Mouse (Mus musculus) spleen, adult 2 months (tissue): ENCODE data around the gene Agap1.

ENCODE experiments used
- CTCF ChIP-seq: fragments of 200-500 bp; IDR thresholded peaks from 2 replicates; pipeline ENCODE4 v1.5.1; 2011; ENCODE audit warnings: mild to moderate bottlenecking, inconsistent platforms; ENCODE audit not compliant: insufficient read depth, insufficient read length, insufficient replicate concordance; ENCODE audit errors: extremely low read depth
- POLR2A ChIP-seq: fragments of 200-500 bp; IDR thresholded peaks from 2 replicates; pipeline ENCODE4 v1.6.1; 2011; ENCODE audit warnings: low read depth, low read length, inconsistent platforms

DNA sequence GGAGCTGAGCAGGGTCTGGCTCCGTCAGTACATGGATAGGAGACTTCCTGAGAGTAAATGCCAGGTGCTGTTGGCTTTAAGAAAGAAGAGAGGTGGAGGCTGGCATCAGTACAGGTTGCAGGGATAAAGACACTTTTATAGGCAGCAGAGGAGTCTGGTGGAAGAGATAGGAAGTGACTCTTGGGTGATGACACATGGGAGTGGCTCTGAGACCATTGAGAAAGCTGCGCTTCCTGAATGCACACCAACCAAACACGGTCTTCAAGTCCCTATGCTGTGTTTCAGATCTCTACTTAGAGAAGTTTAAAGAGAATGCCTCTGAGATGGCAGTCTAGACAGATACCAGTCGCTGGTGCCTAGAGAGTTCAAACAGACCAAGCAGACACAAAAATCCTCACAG is 108.8 kb downstream of the Agap1 start:
- no peak for TF ChIP-seq POLR2A
- no peak for TF ChIP-seq CTCF
